Mouse (Mus musculus) limb, embryonic 11.5 days (tissue): Measurements from ENCODE around the gene Serpina5. TPM values are rescaled to one million over a fixed set of nuclear protein-coding genes. Genes with fewer than 3 reads are reported as not detected.

Source experiments
- polyA plus RNA-seq: library from polyadenylated mRNA; unstranded; fragments of >200 nt; fragmentation: Nextera tagmentation; extraction: Ambion mirVana; gene quantifications from 2 replicates; pipeline ENCODE4 v1.2.1, GENCODE M21; 2014

The Serpina5 gene
- polyA plus RNA-seq, 1 experiment from 2014 or later: not detected

Other genes with a start within 250 kb of the Serpina5 start
- not detected in 2 replicates for gene Serpina1a, start 237.6 kb upstream of the Serpina5 start, polyA plus RNA-seq
- not detected in 2 replicates for gene Serpina1c, start 196.2 kb upstream of the Serpina5 start, polyA plus RNA-seq
- not detected in 2 replicates for gene Serpina1e, start 142.1 kb upstream of the Serpina5 start, polyA plus RNA-seq
- gene Serpina11, start 111.2 kb upstream of the Serpina5 start, polyA plus RNA-seq: not detected in 2 replicates
- gene Serpina9, start 87.4 kb upstream of the Serpina5 start, polyA plus RNA-seq: not detected in 2 replicates
- gene Serpina12, start 56.7 kb upstream of the Serpina5 start, polyA plus RNA-seq: not detected in 2 replicates
- not detected in 2 replicates for gene Serpina3a, start 11.6 kb downstream of the Serpina5 start, polyA plus RNA-seq
- not detected in 2 replicates for gene Serpina3b, start 26.9 kb downstream of the Serpina5 start, polyA plus RNA-seq
- not detected in 2 replicates for gene Serpina3c, start 52.8 kb downstream of the Serpina5 start, polyA plus RNA-seq
- gene Serpina3f, start 113.4 kb downstream of the Serpina5 start, polyA plus RNA-seq: not detected in 2 replicates
- 0.33 and 0.35 TPM in 2 replicates for gene Serpina3g, start 135.1 kb downstream of the Serpina5 start, polyA plus RNA-seq
- 0.18 TPM in 1 of 2 replicates, not detected in the other for gene Serpina3i, start 162.0 kb downstream of the Serpina5 start, polyA plus RNA-seq
- gene Serpina3j, start 213.4 kb downstream of the Serpina5 start, polyA plus RNA-seq: not detected in 2 replicates
- gene Serpina3k, start 237.4 kb downstream of the Serpina5 start, polyA plus RNA-seq: not detected in 2 replicates
- gene Serpina3m, start 237.4 kb downstream of the Serpina5 start, polyA plus RNA-seq: not detected in 2 replicates